Mouse (Mus musculus): ENCODE measurements around the gene Asprv1. TPM values are rescaled to one million over a fixed set of nuclear protein-coding genes. Genes with fewer than 3 reads are reported as not detected.

Asprv1 gene
- polyA plus RNA-seq, 1 experiment from 2014 or later: 0.37 TPM

DNA sequence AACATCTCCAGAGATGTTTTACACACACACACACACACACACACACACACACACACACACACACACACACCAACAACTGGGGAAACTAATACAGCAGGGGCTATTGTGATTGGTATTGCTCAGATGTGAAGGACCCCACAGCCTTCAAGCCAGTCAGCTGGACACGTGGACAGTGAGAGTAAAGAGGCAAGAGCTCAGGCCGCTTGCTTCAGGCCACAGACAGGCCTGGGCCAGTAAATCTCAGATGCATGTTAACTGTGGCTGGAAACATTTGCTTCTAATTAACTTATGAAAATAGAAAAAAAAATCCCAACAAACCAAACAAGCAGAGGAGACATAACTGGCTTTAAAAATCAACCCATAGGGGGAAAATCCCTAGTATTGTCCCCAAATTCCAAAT, 9.9 kb downstream of the Asprv1 start:
- DNase-seq (ENCODE audit: low spot score, missing footprints): no peak

GRCm38 (mm10) chr6:86638434-86638833, 10.5 kb downstream of the Asprv1 start:
- H3K4me3 ChIP-seq (ENCODE audit: low read depth, low read length): no peak overlapping the region
- H3K4me2 ChIP-seq: no peak overlapping the region
- DNase-seq (ENCODE audit: low spot score, missing footprints) (peak; percentile 82), ATAC-seq (ENCODE audit: low FRiP score) (no peak)
- WGBS: 22% methylated on average over 2 of the region's 2 CpGs
- H3K27me3 ChIP-seq (ENCODE audit: control insufficient read depth, insufficient read depth, low read length): no peaks in the 10 kb centered on the region
- no peaks in the 10 kb centered on the region for H3K4me1 ChIP-seq (ENCODE audit: control insufficient read depth, insufficient read depth, low read length)
- H3K9ac ChIP-seq (ENCODE audit: low read length): no peak overlapping the region
- no peaks in the 10 kb centered on the region for H3K9me3 ChIP-seq (ENCODE audit: control insufficient read depth, low read length)
- no peaks in the 10 kb centered on the region for H3K36me3 ChIP-seq (ENCODE audit: control insufficient read depth, insufficient read depth, low read length)
- H3K27ac ChIP-seq (ENCODE audit: low read depth, low read length): no peak overlapping the region

More for the DNA sequence above, 9.9 kb downstream of the Asprv1 start:
- no peak for ATAC-seq (ENCODE audit: low FRiP score)
- Histone ChIP-seq H3K9me3 (ENCODE audit: control insufficient read depth, low read length) (no peaks in the 10 kb centered on the region), H3K4me3 (ENCODE audit: low read depth, low read length) (no peak overlapping the region), H3K36me3 (ENCODE audit: control insufficient read depth, insufficient read depth, low read length) (no peaks in the 10 kb centered on the region), H3K9ac (ENCODE audit: low read length) (no peak overlapping the region), H3K27me3 (ENCODE audit: control insufficient read depth, insufficient read depth, low read length) (no peaks in the 10 kb centered on the region), H3K4me2 (no peak overlapping the region), H3K4me1 (ENCODE audit: control insufficient read depth, insufficient read depth, low read length) (no peaks in the 10 kb centered on the region), H3K27ac (ENCODE audit: low read depth, low read length) (no peak overlapping the region)
- 84% methylated on average over 2 of the region's 2 CpGs for WGBS

DNA sequence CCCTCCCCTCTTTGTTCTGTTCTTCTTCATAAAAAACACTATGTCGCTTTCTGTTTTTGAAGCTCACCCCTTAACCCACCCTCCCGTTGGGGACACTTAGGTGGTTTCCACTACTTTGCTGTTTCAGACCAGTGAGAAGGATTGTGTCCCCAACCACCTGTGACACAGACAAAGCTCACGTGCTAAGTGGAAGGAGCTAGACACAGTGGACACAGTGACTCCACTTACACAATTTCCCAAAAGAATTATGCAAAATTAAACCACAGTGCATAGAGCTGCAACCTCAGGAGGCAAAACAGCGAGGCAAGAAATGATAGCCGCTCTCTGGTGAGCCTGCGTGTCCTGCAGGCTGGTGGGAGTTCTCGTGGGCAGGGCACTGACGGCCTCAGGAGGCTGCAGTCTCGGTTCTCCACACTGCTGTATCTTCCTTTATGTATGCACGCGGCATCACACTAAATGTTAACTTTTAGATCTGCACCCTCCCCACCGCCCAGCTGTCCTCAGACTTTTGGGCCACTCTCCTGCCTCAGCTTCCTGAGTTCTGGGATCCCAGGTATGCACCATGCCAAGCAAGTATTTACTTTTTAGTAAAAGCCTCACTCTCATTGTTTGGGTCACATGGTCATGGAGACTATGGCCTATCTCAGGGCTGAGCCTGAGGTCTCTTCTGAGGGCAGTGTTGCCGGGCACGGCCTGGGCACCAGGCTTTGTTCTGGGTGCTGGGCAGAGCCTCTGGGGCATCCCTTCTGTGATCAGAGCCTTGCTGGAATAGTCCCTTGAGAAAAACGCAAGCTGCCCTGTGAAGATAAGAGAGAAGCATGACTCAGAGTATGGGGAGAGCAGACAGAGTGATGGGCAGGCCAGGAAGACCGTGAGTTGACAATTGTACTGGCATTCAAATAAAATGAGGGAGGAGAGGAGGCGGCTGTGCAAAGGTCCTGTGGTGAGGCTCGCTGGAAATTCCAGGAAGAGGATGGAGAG, 11.5 kb downstream of the Asprv1 start:
- no peak overlapping the region for H3K4me2 ChIP-seq
- no peak overlapping the region for H3K4me3 ChIP-seq (ENCODE audit: low read depth, low read length)
- H3K4me1 ChIP-seq (ENCODE audit: control insufficient read depth, insufficient read depth, low read length): no peaks in the 10 kb centered on the region
- 84% methylated on average over 18 of the region's 18 CpGs for WGBS
- no peaks in the 10 kb centered on the region for H3K9me3 ChIP-seq (ENCODE audit: control insufficient read depth, low read length)
- no peak for ATAC-seq (ENCODE audit: low FRiP score)
- no peak overlapping the region for H3K9ac ChIP-seq (ENCODE audit: low read length)
- H3K27ac ChIP-seq (ENCODE audit: low read depth, low read length): no peak overlapping the region
- peak; percentile 75 for DNase-seq (ENCODE audit: low spot score, missing footprints)
- H3K36me3 ChIP-seq (ENCODE audit: control insufficient read depth, insufficient read depth, low read length): no peaks in the 10 kb centered on the region
- no peaks in the 10 kb centered on the region for H3K27me3 ChIP-seq (ENCODE audit: control insufficient read depth, insufficient read depth, low read length)

DNA sequence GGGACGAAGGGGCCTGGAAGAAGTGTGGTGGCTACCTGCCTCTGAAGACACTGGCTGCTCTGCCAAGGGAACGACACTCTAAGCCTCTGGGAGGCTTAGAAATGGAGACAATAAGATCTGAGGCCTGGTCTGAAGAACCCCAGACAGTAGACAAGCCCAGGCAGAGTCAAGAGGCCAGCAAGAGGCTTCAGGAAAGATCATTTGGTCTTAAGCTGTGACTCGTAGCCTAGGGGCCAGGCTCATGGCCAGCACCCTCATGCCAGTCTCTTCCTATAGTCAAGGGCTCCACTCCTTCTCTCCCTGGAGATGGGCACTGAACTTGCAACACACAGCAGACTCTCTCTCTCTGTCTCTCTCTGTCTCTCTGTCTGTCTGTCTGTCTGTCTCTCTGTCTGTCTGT, 12.2 kb downstream of the Asprv1 start:
- no peaks in the 10 kb centered on the region for H3K27me3 ChIP-seq (ENCODE audit: control insufficient read depth, insufficient read depth, low read length)
- no peak overlapping the region for H3K27ac ChIP-seq (ENCODE audit: low read depth, low read length)
- H3K4me1 ChIP-seq (ENCODE audit: control insufficient read depth, insufficient read depth, low read length): no peaks in the 10 kb centered on the region
- no peaks in the 10 kb centered on the region for H3K36me3 ChIP-seq (ENCODE audit: control insufficient read depth, insufficient read depth, low read length)
- no peaks in the 10 kb centered on the region for H3K9me3 ChIP-seq (ENCODE audit: control insufficient read depth, low read length)
- DNase-seq (ENCODE audit: low spot score, missing footprints): peak; percentile 77
- 69% methylated on average over 3 of the region's 3 CpGs for WGBS
- no peak overlapping the region for H3K4me2 ChIP-seq
- no peak overlapping the region for H3K9ac ChIP-seq (ENCODE audit: low read length)
- no peak for ATAC-seq (ENCODE audit: low FRiP score)
- H3K4me3 ChIP-seq (ENCODE audit: low read depth, low read length): no peak overlapping the region

DNA sequence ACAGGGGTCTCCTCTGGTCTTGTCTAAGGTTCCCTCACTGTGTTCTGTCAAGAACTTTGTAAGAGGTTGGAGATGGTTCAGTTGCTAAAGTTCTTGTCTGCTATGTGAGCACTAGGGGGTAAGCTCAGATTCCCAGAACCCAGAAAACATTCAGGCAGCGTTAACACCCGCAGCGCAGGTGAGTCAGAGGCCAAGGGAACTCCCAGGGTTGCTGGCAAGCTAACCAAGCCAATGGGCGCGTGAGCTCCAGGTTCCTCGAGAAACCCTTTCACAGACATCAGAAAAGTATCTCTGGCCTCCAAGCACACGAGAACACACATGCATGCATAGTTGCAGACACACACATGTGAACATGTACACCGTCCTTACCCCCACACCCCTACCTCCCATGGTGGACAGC, 12.8 kb downstream of the Asprv1 start:
- no peak overlapping the region for H3K9ac ChIP-seq (ENCODE audit: low read length)
- 90% methylated on average over 8 of the region's 8 CpGs for WGBS
- no peak overlapping the region for H3K4me2 ChIP-seq
- DNase-seq (ENCODE audit: low spot score, missing footprints) (no peak), ATAC-seq (ENCODE audit: low FRiP score) (no peak)
- H3K4me3 ChIP-seq (ENCODE audit: low read depth, low read length): no peak overlapping the region
- no peaks in the 10 kb centered on the region for H3K4me1 ChIP-seq (ENCODE audit: control insufficient read depth, insufficient read depth, low read length)
- no peaks in the 10 kb centered on the region for H3K36me3 ChIP-seq (ENCODE audit: control insufficient read depth, insufficient read depth, low read length)
- no peaks in the 10 kb centered on the region for H3K9me3 ChIP-seq (ENCODE audit: control insufficient read depth, low read length)
- H3K27me3 ChIP-seq (ENCODE audit: control insufficient read depth, insufficient read depth, low read length): no peaks in the 10 kb centered on the region
- H3K27ac ChIP-seq (ENCODE audit: low read depth, low read length): no peak overlapping the region

DNA sequence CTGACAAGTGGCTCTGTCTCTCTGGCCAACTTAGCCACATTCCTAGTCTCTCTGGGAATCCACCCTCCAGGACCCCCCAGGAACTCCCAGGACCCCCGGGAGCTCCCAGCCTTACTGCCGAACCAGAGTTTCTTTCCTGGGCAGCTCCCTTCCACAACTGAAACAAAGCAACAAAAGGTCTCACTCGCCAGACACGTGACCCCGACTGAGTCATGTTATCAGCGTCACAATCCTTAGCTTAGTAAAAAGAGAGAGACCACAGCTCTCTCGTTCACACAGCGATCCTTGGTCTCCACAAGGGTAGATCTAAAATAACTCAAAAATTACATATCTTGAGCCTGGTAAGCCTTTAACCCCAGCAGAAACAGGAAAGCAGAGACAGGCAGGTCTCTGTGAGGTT, 13.8 kb downstream of the Asprv1 start:
- Histone ChIP-seq H3K4me1 (ENCODE audit: control insufficient read depth, insufficient read depth, low read length) (no peaks in the 10 kb centered on the region), H3K27ac (ENCODE audit: low read depth, low read length) (no peak overlapping the region), H3K36me3 (ENCODE audit: control insufficient read depth, insufficient read depth, low read length) (no peaks in the 10 kb centered on the region), H3K4me2 (no peak overlapping the region), H3K27me3 (ENCODE audit: control insufficient read depth, insufficient read depth, low read length) (no peaks in the 10 kb centered on the region), H3K4me3 (ENCODE audit: low read depth, low read length) (no peak overlapping the region), H3K9me3 (ENCODE audit: control insufficient read depth, low read length) (no peaks in the 10 kb centered on the region), H3K9ac (ENCODE audit: low read length) (no peak overlapping the region)
- 64% methylated on average over 8 of the region's 8 CpGs for WGBS
- no peak for ATAC-seq (ENCODE audit: low FRiP score)
- DNase-seq (ENCODE audit: low spot score, missing footprints): no peak

DNA sequence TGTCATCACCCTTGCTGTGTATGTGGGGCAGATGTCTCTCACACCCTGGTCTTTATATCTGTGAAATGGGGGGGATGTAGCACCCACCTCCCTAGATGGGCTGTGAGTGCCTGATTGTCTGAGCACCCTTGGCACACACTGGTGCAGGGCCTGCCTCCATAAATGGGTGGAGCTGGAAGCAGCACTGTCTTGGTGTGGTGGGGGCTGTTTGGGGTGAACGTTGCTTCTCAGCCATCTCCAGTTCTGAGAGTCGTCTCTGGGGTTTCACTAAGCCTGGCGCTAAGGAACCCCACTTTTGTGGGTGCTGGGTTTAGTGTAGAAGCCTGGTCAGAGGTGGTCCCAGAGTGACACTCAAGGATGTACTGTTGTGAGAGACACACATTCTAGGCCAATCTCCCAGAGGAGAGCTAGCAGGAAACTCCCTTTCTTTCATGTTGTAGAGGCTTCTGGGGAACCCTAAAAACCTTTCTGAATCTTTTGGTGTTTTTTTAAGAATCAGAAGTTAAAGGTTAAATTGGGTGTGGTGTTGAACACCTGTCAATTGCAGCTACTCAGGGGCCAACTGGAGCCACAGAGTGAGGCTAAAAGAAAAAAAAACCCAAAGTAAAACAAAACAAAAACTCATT, 16.9 kb downstream of the Asprv1 start:
- no peak overlapping the region for H3K4me3 ChIP-seq (ENCODE audit: low read depth, low read length)
- no peak overlapping the region for H3K9ac ChIP-seq (ENCODE audit: low read length)
- no peak for DNase-seq (ENCODE audit: low spot score, missing footprints)
- no peaks in the 10 kb centered on the region; the same call in 1 of the 2 replicates for H3K36me3 ChIP-seq (ENCODE audit: control insufficient read depth, insufficient read depth, low read length)
- no peak overlapping the region for H3K27ac ChIP-seq (ENCODE audit: low read depth, low read length)
- no peak for ATAC-seq (ENCODE audit: low FRiP score)
- H3K4me1 ChIP-seq (ENCODE audit: control insufficient read depth, insufficient read depth, low read length): no peaks in the 10 kb centered on the region
- H3K4me2 ChIP-seq: no peak overlapping the region
- no peaks in the 10 kb centered on the region for H3K9me3 ChIP-seq (ENCODE audit: control insufficient read depth, low read length)
- WGBS: 81% methylated on average over 3 of the region's 3 CpGs
- H3K27me3 ChIP-seq (ENCODE audit: control insufficient read depth, insufficient read depth, low read length): no peaks in the 10 kb centered on the region

GRCm38 (mm10) chr6:86645551-86645950, 17.6 kb downstream of the Asprv1 start:
- no peak overlapping the region for H3K27ac ChIP-seq (ENCODE audit: low read depth, low read length)
- H3K9ac ChIP-seq (ENCODE audit: low read length): no peak overlapping the region
- WGBS: 86% methylated on average over 4 of the region's 4 CpGs
- DNase-seq (ENCODE audit: low spot score, missing footprints): no peak
- H3K9me3 ChIP-seq (ENCODE audit: control insufficient read depth, low read length): no peaks in the 10 kb centered on the region
- no peaks in the 10 kb centered on the region for H3K27me3 ChIP-seq (ENCODE audit: control insufficient read depth, insufficient read depth, low read length)
- no peak overlapping the region for H3K4me2 ChIP-seq
- no peak for ATAC-seq (ENCODE audit: low FRiP score)
- H3K36me3 ChIP-seq (ENCODE audit: control insufficient read depth, insufficient read depth, low read length): no peaks in the 10 kb centered on the region; the same call in 1 of the 2 replicates
- H3K4me3 ChIP-seq (ENCODE audit: low read depth, low read length): no peak overlapping the region
- no peaks in the 10 kb centered on the region for H3K4me1 ChIP-seq (ENCODE audit: control insufficient read depth, insufficient read depth, low read length)

DNA sequence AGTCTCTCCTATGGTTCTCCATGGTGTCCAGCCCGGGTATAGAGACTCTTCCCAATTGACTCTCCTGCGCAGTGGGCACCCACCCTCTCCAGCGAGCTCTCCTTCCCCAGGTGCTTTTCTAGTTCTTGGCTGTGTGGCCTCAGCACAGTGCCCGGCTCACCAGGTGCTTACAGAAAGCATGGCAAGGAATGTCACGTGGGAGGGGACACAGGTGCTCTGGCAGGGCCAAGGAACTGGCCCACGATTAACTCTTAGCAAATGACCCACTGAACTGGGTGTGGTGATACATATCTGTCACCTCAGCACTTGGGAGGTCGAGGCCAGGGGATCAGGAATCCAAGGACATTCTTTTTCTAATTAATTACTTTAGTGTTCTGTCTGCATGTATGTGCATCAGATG, 18.2 kb downstream of the Asprv1 start:
- H3K27ac ChIP-seq (ENCODE audit: low read depth, low read length): no peak overlapping the region
- H3K4me1 ChIP-seq (ENCODE audit: control insufficient read depth, insufficient read depth, low read length): no peaks in the 10 kb centered on the region
- 73% methylated on average over 7 of the region's 7 CpGs for WGBS
- peaks cover 2% of the 10 kb centered on the region; the same call in 1 of the 2 replicates for H3K36me3 ChIP-seq (ENCODE audit: control insufficient read depth, insufficient read depth, low read length)
- no peak overlapping the region for H3K4me3 ChIP-seq (ENCODE audit: low read depth, low read length)
- no peak for DNase-seq (ENCODE audit: low spot score, missing footprints)
- H3K4me2 ChIP-seq: no peak overlapping the region
- no peak for ATAC-seq (ENCODE audit: low FRiP score)
- H3K9me3 ChIP-seq (ENCODE audit: control insufficient read depth, low read length): no peaks in the 10 kb centered on the region
- H3K27me3 ChIP-seq (ENCODE audit: control insufficient read depth, insufficient read depth, low read length): no peaks in the 10 kb centered on the region
- no peak overlapping the region for H3K9ac ChIP-seq (ENCODE audit: low read length)
